Mouse (Mus musculus) heart, adult 11 months (tissue): ENCODE data around the gene Uvssa.

Experiments
- DNase-seq: peaks from one replicate; pipeline ENCODE4 v3.0.0; 2022

The Uvssa gene

DNA sequence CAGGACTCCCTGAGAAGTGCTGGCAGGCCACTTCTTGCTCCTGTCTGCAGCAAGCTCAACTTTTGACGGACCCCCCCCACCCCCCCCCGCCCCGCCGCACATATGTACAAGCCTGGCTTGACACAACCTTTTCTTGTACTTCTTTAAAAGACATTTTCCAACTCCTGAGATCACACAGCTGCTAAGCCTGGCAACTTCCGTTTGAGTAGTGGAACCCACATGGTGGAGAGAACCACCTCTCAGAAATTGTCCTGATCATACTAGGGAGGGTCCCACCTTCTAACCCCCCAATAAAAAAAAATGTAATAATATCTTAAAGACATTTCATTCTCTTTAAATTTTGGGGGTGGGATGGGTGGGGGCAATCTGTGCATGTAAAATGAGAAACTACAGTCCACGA lies 1.2 kb upstream of the Uvssa start:
- DNase-seq = no peak

- no peak for DNase-seq
These were observed 498 bp upstream of the Uvssa start for GRCm38 (mm10) chr5:33377801-33378301.

DNA sequence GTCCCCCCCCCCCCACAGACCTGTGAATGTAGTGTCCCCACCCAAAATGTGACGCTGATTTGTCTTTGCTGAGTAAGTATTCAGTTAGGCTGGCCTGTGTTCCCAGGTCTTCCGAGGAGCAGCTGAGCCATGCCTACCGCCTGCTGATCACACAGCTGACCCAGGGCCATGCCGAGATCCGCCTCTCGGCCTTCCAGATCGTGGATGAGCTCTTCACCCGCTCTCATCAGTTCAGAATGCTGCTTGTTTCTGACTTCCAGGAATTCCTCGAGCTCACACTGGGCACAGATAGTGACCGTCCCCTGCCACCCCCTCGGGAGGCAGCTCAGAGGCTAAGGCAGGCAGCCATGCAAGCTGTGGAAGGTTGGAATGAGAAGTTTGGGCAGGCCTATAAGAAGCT lies 9.2 kb downstream of the Uvssa start:
- no peak for DNase-seq

DNA sequence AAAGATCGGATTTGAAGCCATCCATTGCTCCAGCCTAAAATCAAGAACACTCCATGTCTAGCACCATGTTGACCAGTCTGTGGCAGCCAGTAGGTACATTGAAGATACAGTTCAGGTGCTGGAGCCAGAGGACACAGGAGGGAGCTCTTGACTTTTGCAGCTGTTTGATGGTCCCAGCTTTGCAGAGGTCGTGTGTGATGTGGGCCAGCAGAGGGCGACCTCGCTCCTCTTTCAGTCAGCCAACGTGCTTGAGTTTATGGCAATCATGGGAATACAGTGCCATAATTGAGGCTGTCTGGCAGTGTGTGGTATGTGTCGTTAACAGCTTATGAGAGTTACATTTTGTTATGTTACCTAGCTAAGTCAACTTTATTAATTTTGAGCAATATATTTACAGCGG lies 15.5 kb downstream of the Uvssa start:
- peak; percentile 93 for DNase-seq

- no peak for DNase-seq
These were observed 17.3 kb downstream of the Uvssa start for GRCm38 (mm10) chr5:33395693-33396092.

DNA sequence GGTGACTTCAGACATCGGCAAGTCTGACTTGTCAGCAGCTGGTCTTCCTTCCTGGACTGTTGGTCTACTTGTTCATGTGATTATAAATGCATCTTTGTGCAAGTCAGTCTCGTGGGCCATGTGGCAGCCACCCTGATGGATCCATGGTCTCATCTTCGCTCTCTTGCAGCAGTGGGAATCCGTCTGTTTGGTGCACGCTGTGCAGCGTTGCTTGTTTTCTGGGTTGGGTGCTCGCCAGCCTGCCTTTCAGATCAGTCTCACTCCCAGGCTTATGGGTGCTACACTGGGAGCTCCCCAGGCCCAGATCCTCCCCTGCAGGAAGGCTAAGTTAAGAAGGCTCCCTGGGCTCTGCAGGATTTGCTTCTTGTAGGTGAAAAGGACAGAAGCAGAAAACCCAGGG lies 18.5 kb downstream of the Uvssa start:
- DNase-seq = no peak

- DNase-seq = no peak
These were observed 22.5 kb downstream of the Uvssa start for GRCm38 (mm10) chr5:33400819-33401218.

DNA sequence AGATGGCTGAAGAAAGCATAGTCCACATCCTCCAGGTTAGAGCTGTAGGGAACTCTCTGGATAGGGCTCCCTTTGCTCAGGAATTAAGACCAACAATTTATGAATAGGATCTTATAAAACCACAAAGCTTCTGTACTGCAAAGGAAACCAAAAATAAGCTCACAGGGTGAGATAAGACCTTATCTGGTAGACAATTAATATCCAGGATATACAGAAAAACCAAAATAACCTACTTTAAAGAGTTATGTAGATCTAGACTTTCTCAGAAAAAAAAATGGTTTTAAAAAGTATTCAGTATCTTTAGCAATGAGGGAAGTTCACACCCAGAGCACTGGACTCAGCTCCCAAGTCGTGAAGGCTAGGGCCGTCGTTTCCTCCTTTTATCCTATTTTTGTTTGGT lies 42.0 kb downstream of the Uvssa start:
- DNase-seq = no peak

GRCm38 (mm10) chr5:33427461-33427860 lies 49.1 kb downstream of the Uvssa start:
- no peak for DNase-seq

- DNase-seq = no peak
These were observed 51.8 kb downstream of the Uvssa start for GRCm38 (mm10) chr5:33430106-33430505.

- no peak for DNase-seq
These were observed 52.3 kb downstream of the Uvssa start for GRCm38 (mm10) chr5:33430511-33431172.

- DNase-seq = no peak
These were observed 53.0 kb downstream of the Uvssa start for GRCm38 (mm10) chr5:33431173-33432005.

DNA sequence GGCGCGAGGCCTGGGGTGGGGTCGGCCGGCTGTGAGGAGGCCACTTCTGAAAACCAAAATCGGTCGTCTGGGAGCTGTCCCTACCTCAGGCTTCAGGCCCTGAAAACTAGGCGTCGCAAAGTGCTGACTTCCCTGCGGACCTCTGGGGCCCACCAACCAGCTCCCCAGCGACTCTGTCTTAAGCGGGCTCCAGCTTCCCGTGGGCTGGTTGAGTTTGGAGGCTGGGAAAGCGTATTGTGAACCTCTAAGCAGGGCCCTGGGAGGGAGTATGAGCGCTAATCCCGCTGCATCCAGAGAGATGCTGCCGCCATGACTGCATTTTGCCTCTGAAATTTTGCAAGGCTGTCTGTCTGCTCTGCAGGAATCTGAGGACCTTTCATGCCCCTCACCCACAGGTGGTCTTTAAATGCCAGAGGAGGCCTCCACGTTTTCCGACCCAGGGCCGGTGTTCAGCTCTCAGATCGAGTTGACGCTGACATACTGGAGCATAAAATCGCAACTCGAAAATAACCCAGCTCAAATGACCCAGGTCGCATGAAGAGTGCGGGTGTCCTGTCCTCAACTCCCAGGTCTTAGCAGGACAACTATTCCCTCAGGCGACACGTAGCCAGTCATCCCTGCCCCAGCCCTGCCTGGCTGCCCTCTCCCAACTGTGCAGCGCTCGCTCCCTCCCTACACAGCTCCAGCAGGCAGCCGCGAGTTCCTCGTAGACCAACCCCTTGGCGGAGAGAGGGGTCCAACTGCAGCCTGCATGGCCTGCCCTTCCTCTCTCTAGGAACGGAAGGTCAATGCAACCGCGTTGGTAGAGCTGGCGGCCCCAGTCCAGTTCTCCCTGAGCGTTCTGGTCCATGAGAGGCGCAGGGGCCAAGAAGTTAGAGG lies 53.9 kb downstream of the Uvssa start:
- no peak for DNase-seq

DNA sequence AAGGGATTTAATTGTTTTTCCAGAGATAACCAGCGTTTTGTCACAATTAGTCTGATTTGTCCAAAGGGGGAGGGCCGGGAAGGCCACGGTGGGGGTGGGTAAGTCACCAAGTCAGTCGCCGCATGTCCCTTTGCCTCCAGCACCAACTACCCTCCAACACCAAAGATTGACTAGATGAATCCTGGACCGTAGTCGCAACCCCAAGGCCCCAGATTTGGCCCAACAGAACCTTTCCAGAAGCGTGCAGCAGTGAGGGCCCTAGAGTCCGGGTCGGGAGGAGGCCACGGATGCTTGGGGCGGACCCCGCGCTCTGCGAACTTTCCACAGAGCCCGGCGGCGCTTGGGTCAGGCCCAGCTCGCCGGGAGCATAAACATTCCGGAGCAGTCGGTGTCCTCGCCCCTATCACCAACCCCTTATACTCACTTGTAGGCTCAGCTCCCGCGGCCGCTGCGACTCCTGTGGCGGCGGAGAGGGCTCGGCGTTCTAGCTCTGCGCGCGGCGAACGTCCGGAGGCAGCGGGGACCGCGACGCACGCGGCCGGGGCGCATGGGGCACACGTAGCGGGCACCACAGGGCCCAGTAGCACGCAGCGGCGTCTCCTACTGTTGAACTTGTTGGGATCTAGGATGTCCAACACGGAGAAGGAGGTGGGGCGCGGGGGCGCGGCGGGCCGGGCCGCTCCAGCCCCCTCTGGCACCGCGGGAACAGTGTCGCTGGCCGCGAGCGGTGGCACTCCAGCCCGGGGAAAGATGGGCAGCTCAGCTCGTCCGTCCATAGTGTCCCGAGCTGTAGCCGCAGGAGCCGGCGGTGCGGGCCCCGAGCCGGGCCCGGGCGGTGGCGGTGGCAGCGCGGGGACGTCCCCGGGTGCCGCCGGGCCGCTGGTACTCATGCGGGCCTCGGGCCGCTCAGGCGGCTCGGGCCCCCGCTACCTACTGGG lies 55.1 kb downstream of the Uvssa start, which contains the start of gene Nkx1-1:
TSS of gene Nkx1-1 (minus strand) at position 776 of the 938 bp plus-strand sequence.
- DNase-seq = no peak

DNA sequence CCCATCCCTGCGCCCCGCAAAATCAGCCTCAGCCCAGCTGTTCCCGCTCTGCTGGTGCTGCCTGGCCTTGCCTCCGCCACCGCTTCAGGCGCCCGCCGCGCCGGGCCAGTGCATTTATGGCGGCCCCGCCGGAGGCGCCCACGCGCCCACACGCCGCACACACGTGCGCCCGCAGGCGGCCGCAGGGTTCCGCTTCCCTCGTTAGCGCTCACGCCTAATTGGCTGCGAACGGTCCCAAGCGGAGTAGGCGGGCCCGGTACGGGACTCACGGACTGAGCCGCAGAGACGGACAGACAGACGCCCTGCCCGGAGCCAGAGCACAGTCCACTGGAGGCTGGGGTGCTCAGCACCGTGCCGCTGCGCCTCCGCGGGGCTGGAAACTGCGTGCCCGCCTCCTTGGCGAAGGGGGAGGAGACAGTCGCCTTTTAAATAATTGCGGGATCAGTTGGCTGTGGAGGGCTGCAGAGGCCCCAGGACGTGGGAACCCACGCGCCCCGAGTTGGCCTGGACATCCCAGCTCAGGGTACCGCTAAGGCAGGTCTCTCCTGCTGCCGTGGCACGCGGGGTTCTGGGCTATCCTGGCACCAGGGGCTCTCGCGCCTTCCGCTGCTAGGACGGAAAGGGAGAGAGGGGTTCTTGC lies 55.9 kb downstream of the Uvssa start:
- DNase-seq = no peak

- DNase-seq = no peak
These were observed 56.8 kb downstream of the Uvssa start for GRCm38 (mm10) chr5:33435151-33435550.

- DNase-seq = no peak
These were observed 57.6 kb downstream of the Uvssa start for GRCm38 (mm10) chr5:33435941-33436340.

DNA sequence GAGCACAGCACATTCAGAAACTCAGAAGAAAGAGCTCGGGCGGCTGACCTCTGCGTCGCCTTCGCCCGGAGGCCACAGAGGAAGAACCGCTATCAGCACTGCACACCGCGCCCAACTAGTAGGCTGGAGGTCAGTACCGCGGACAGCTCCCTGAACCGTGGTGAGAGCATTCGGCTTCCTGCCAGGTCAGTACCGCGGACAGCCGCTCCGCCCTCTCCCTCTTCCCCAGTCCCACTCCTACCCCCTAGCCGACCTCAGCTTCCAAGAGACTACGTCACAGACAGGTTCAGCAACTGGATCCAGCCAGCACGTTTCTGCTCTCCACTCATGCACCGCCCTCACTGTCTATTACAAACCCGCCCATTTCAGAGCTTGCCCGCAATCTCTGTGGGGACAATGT lies 59.9 kb downstream of the Uvssa start:
- peak; percentile 96 for DNase-seq

DNA sequence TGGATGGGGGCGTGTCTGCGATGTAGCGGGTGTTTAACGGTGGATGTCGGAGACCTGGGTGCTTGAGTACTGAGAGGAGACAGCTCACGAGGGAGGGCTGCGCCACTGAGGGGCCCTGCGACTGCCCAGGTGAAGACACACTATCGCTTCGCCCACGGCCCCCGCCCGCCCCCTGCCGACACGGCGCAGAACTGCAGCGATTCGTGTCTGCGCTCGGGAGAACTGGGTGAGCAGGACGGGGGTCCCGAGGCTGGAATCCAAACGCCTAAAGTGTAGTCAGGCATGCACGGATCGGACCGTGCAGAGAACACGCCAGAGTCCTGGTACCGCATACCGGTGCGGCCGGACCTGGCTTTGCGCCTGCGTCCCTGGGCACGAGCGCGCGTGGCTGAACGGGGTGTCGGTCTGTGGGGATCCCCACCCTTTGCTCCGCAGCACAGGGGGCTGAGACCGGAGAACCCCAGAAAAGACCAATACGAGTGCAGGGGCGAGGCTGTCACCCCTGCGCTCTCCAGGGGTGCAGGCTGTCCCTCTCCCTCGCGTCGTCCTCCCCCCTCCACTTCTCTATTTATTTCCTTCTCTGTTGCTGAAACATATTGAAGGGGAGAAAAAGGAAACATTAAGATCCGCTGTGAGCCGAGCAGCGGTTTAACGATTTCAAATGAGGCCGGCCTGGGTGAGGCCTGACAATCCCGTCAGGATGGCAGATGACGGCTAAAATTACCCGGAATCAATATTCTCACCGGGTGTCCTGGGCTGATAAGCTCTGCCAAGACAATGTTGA lies 64.8 kb downstream of the Uvssa start:
- peak; percentile 91 for DNase-seq

DNA sequence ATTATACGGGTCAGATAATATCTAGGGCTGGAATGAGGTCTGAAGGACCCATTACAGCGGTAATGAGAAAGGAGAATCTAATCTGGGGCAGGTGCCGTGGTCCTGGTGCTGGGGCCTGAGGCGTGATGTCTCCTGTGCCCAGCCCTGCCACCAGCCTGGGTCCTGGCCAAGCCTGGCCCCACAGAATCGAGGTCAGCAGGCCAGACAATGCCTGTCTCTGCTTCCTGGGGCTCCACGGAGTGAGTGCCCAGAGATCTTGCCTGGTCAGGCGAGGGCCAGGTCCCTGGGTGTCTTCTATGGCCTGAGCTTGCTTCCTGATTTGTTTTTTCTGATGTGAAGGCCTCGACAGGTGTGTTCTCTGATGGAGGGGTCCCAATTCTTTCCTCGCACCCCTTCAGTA lies 65.4 kb downstream of the Uvssa start:
- DNase-seq = no peak

DNA sequence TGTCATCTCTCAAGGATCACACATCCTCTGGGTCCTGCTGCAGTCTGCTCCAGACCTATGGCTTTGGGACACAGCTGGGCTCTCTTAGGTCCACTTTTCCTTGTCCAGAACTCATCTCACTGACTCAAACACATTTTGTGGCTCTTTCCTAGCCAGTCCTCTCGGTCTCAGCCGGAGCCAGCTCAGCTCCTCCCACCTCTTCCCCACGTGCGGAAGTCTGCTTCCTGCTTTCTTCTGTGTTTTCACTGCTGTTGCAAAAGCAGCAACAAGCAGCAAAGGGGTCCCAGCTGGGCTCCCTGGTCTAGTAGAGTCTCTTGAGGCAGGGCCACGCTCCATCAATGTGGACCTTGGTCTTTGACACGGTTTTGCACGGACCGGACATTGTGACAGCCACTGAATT lies 77.4 kb downstream of the Uvssa start:
- DNase-seq = no peak
